ENCODE assay signal across 35 mouse cellular contexts in the genomic region with DNA sequence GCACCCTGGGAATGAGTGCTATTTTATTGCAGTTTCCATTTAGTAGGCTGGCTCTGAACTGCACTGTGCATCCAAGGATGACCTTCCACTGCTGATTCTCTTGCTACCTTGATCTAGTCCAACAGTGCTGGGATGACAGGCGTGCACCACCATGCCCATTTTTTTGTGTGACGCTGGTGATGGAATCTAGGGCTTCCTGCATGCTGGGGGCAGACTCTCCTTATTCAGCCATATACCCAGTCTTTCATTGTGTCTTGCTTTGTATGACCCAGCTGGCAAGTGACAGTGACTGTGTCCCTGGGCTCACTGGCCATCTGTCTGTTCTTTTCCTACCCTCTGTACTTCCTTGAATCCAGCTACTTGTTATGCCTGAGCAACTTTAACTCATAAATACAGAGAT. TPM values are rescaled to one million over a fixed set of nuclear protein-coding genes. Genes with fewer than 3 reads are reported as not detected.
DNase-seq lines count a peak whose midpoint lies in the region; ATAC-seq and TF ChIP-seq lines count a peak whose summit lies in the region.
"Had no signal": no experiment of that assay in that cellular context is flagged by ENCODE, and none has a peak within 500 bp of the region (broad histone marks: within the 10 kb centered on the region; RNA-seq: fewer than 3 reads in every experiment).

No protein-coding gene starts in this region.

- WGBS in heart, embryonic 13.5 days = 88% methylated on average over 2 of the region's 2 CpGs
- WGBS in heart, embryonic 12.5 days = 89% methylated on average over 2 of the region's 2 CpGs
- 11% methylated on average over 2 of the region's 2 CpGs for WGBS in cerebellum, adult 2 months

- no peak overlapping the region for H3K4me2 ChIP-seq in heart, embryonic 13.5 days
- H3K4me2 ChIP-seq in heart, embryonic 12.5 days = no peak overlapping the region
- H3K4me2 ChIP-seq: forebrain, embryonic 12.5 days; hindbrain, embryonic 14.5 days; kidney, embryonic 15.5 days; midbrain, embryonic 13.5 days; stomach, embryonic 15.5 days had no signal

- H3K9me3 ChIP-seq in heart, embryonic 13.5 days = no peaks in the 10 kb centered on the region
- H3K9me3 ChIP-seq in heart, embryonic 12.5 days (replicated peaks) = no peaks in the 10 kb centered on the region
- H3K9me3 ChIP-seq: forebrain, embryonic 12.5 days; kidney, embryonic 15.5 days; midbrain, embryonic 13.5 days; stomach, embryonic 15.5 days had no signal

- H3K4me3 ChIP-seq in heart, embryonic 13.5 days = no peak overlapping the region
- no peak overlapping the region for H3K4me3 ChIP-seq in heart, embryonic 12.5 days
- H3K4me3 ChIP-seq in cerebellum, adult 2 months (replicated peaks; ENCODE audit: insufficient read depth, low read depth, low read length) = no peak overlapping the region
- H3K4me3 ChIP-seq: erythroblast, embryonic 14.5 days; forebrain, embryonic 12.5 days; kidney, embryonic 15.5 days; layer of hippocampus, adult 2 months; midbrain, embryonic 13.5 days; stomach, embryonic 15.5 days had no signal

- no peak overlapping the region for H3K9ac ChIP-seq in heart, embryonic 13.5 days
- no peak overlapping the region for H3K9ac ChIP-seq in heart, embryonic 12.5 days
- H3K9ac ChIP-seq: forebrain, embryonic 12.5 days; forebrain, postnatal 0 days; hindbrain, embryonic 14.5 days; kidney, embryonic 15.5 days; liver, embryonic 14.5 days; midbrain, embryonic 13.5 days; stomach, embryonic 15.5 days had no signal

- peaks cover 95% of the 10 kb centered on the region for H3K36me3 ChIP-seq in heart, embryonic 13.5 days
- peaks cover 68% of the 10 kb centered on the region for H3K36me3 ChIP-seq in heart, embryonic 12.5 days

- no peaks in the 10 kb centered on the region for H3K27me3 ChIP-seq in heart, embryonic 13.5 days (replicated peaks)
- H3K27me3 ChIP-seq in heart, embryonic 12.5 days (replicated peaks) = no peaks in the 10 kb centered on the region
- H3K27me3 ChIP-seq in cerebellum, adult 2 months (ENCODE audit: control insufficient read depth, insufficient read depth, low read length) = no peaks in the 10 kb centered on the region
- H3K27me3 ChIP-seq: forebrain, embryonic 12.5 days; kidney, embryonic 15.5 days; midbrain, embryonic 13.5 days; stomach, embryonic 15.5 days had no signal

- TF ChIP-seq CTCF in cerebellum, adult 2 months (IDR thresholded peaks at IDR 0.05; ENCODE audit: borderline replicate concordance, insufficient read depth, low read depth, low read length) = no peak

- peaks cover 52% of the 10 kb centered on the region for H3K4me1 ChIP-seq in heart, embryonic 13.5 days
- peaks cover 42% of the 10 kb centered on the region for H3K4me1 ChIP-seq in heart, embryonic 12.5 days (replicated peaks)
- peaks cover 18% of the 10 kb centered on the region for H3K4me1 ChIP-seq in cerebellum, adult 2 months (ENCODE audit: control insufficient read depth, insufficient read depth, low read length)
- H3K4me1 ChIP-seq: forebrain, embryonic 12.5 days; stomach, embryonic 15.5 days had no signal

- ATAC-seq in heart, embryonic 13.5 days (ENCODE audit: extremely low read depth, insufficient number of reproducible peaks, low FRiP score, low TSS enrichment) = no peak
- ATAC-seq in heart, embryonic 12.5 days (ENCODE audit: insufficient number of reproducible peaks, low FRiP score) = no peak
- ATAC-seq: activated CD4-positive, CD25-positive, alpha-beta regulatory T cell, adult 4 months; forebrain, postnatal 0 days; midbrain, embryonic 13.5 days had no signal

- DNase-seq in brain, adult 2 months (ENCODE audit: low read depth, low spot score) = peak; percentile 69
- peak; percentile 49 to 68 for DNase-seq in cerebellum, adult 2 months
- peak; percentile 19 to 48 for DNase-seq in cerebellum, postnatal 14 days
- DNase-seq in frontal cortex, postnatal 10 days (ENCODE audit: low spot score in 2 of 2) = no peak
- DNase-seq in ovary, postnatal 14 days (ENCODE audit: low spot score) = no peak
- DNase-seq: adrenal gland, adult 8-10 months; forebrain, postnatal 0 days; gastrocnemius, postnatal 10 days; kidney, adult 18-20 months; kidney, postnatal 25 days; layer of hippocampus, postnatal 36 days; left cerebral cortex, postnatal 4 days; lung, adult 2 months; lung, postnatal 10 days; retina, postnatal 1 day; right cerebral cortex, postnatal 25 days; thymus, adult 18-20 months; thymus, postnatal 25 days had no signal

- H3K27ac ChIP-seq in heart, embryonic 13.5 days (replicated peaks) = peak overlapping the region; percentile 86; the same call in 1 of the 2 replicates
- H3K27ac ChIP-seq in heart, embryonic 12.5 days (ENCODE audit: poor library complexity, severe bottlenecking) = no peak overlapping the region
- peak overlapping the region; percentile 82 for H3K27ac ChIP-seq in cerebellum, adult 2 months (ENCODE audit: insufficient read depth, low read length)
- H3K27ac ChIP-seq: forebrain, embryonic 12.5 days; hindbrain, embryonic 14.5 days; kidney, embryonic 15.5 days; layer of hippocampus, adult 2 months; liver, embryonic 14.5 days; macrophage; midbrain, embryonic 13.5 days; stomach, embryonic 15.5 days had no signal

- no peak for TF ChIP-seq POLR2A in cerebellum, adult 2 months (IDR thresholded peaks at IDR 0.05; ENCODE audit: borderline replicate concordance, insufficient read depth, low read length)

RNA-seq across cellular contexts. Expression of a gene that starts 19.8 kb away (rescaled TPM):
- polyA plus RNA-seq in heart, embryonic 13.5 days (2015; fragmentation: Nextera tagmentation; extraction: Ambion mirVana) = 64.9 and 71.1 TPM in 2 replicates
- polyA plus RNA-seq in heart, embryonic 12.5 days (2016; fragmentation: Nextera tagmentation; extraction: Ambion mirVana) = 71.7 and 73.8 TPM in 2 replicates
- polyA plus RNA-seq in cerebellum, adult 2 months (2012; rRNA removed) = 80.3 and 82.8 TPM in 2 replicates

RNA-seq across cellular contexts. Expression of a gene that starts 30.8 kb away (rescaled TPM):
- polyA plus RNA-seq in heart, embryonic 13.5 days (2015; fragmentation: Nextera tagmentation; extraction: Ambion mirVana) = not detected in 2 replicates
- not detected in 2 replicates for polyA plus RNA-seq in heart, embryonic 12.5 days (2016; fragmentation: Nextera tagmentation; extraction: Ambion mirVana)
- polyA plus RNA-seq in cerebellum, adult 2 months (2012; rRNA removed) = not detected in 2 replicates
- polyA plus RNA-seq: cortical plate, adult 2 months; embryonic facial prominence, embryonic 14.5 days; erythroblast, embryonic 14.5 days; forebrain, embryonic 12.5 days; forebrain, postnatal 0 days; heart, postnatal 0 days; hindbrain, embryonic 14.5 days; limb, embryonic 14.5 days; liver, embryonic 14.5 days; macrophage; midbrain, embryonic 13.5 days; neural tube, embryonic 14.5 days; stomach, embryonic 15.5 days had no signal

RNA-seq across cellular contexts. Expression of a gene that starts 44.6 kb away (rescaled TPM):
- 13.5 and 13.9 TPM in 2 replicates for polyA plus RNA-seq in heart, embryonic 13.5 days (2015; fragmentation: Nextera tagmentation; extraction: Ambion mirVana)
- 14.9 and 16.5 TPM in 2 replicates for polyA plus RNA-seq in heart, embryonic 12.5 days (2016; fragmentation: Nextera tagmentation; extraction: Ambion mirVana)
- 8.7 and 9.1 TPM in 2 replicates for polyA plus RNA-seq in cerebellum, adult 2 months (2012; rRNA removed)

RNA-seq across cellular contexts. Expression of a gene that starts 47.8 kb away (rescaled TPM):
- polyA plus RNA-seq in heart, embryonic 13.5 days (2015; fragmentation: Nextera tagmentation; extraction: Ambion mirVana) = 103 and 114 TPM in 2 replicates
- 102 and 109 TPM in 2 replicates for polyA plus RNA-seq in heart, embryonic 12.5 days (2016; fragmentation: Nextera tagmentation; extraction: Ambion mirVana)
- 62.0 and 66.5 TPM in 2 replicates for polyA plus RNA-seq in cerebellum, adult 2 months (2012; rRNA removed)

Comparison
In these comparisons a context has a peak if more than half of its experiments do, and no peak if none do; other contexts are left out.
1. DNase-seq: peak in brain, adult 2 months (single experiment), cerebellum, adult 2 months (2 of 2) and cerebellum, postnatal 14 days (2 of 2); none in frontal cortex, postnatal 10 days (0 of 2) and ovary, postnatal 14 days (single experiment).